Mouse (Mus musculus): ENCODE data around the gene Hectd4. TPM values are rescaled to one million over a fixed set of nuclear protein-coding genes. Genes with fewer than 3 reads are reported as not detected.
A peak's percentile ranks its signal among the peaks of the same experiment; 100 is the strongest.

Gene Hectd4
- total RNA-seq, 2 experiments from 2014 or later: 21.1 to 24.4 TPM

- intact Hi-C loops (cut with DNase I): no loop called here
- DNase-seq: no peak
Measured at GRCm38 (mm10) chr5:121229182-121229581, 9.2 kb downstream of the Hectd4 start.

GRCm38 (mm10) chr5:121230811-121231210 lies 10.8 kb downstream of the Hectd4 start:
- DNase-seq: no peak
- intact Hi-C loops (cut with DNase I): no loop called here

GRCm38 (mm10) chr5:121232789-121233188 lies 12.8 kb downstream of the Hectd4 start:
- intact Hi-C loops (cut with DNase I): no loop called here
- DNase-seq: no peak

- intact Hi-C loops (cut with DNase I): no loop called here
- no peak for DNase-seq
Measured at GRCm38 (mm10) chr5:121233726-121234125, 13.7 kb downstream of the Hectd4 start.

- DNase-seq: no peak
- intact Hi-C loops (cut with DNase I): no loop called here
Measured at GRCm38 (mm10) chr5:121236171-121236570, 16.2 kb downstream of the Hectd4 start.

GRCm38 (mm10) chr5:121238208-121238607 lies 18.2 kb downstream of the Hectd4 start:
- intact Hi-C loops (cut with DNase I): no loop called here
- no peak for DNase-seq

- intact Hi-C loops (cut with DNase I): no loop called here
- no peak for DNase-seq
Measured at GRCm38 (mm10) chr5:121239846-121240245, 19.8 kb downstream of the Hectd4 start.

- intact Hi-C loops (cut with DNase I): no loop called here
- no peak for DNase-seq
Measured at GRCm38 (mm10) chr5:121241182-121241581, 21.2 kb downstream of the Hectd4 start.

- intact Hi-C loops (cut with DNase I): no loop called here
- no peak for DNase-seq
Measured at GRCm38 (mm10) chr5:121242261-121242660, 22.2 kb downstream of the Hectd4 start.

GRCm38 (mm10) chr5:121242701-121243100 lies 22.7 kb downstream of the Hectd4 start:
- DNase-seq: no peak
- intact Hi-C loops (cut with DNase I): no loop called here

- DNase-seq: no peak
- intact Hi-C loops (cut with DNase I): no loop called here
Measured at GRCm38 (mm10) chr5:121243676-121244364, 23.8 kb downstream of the Hectd4 start.

- intact Hi-C loops (cut with DNase I): no loop called here
- no peak for DNase-seq
Measured at GRCm38 (mm10) chr5:121244365-121244731, 24.3 kb downstream of the Hectd4 start.

GRCm38 (mm10) chr5:121245201-121245600 lies 25.2 kb downstream of the Hectd4 start:
- DNase-seq: no peak
- intact Hi-C loops (cut with DNase I): no loop called here

GRCm38 (mm10) chr5:121248766-121249394 lies 28.9 kb downstream of the Hectd4 start:
- intact Hi-C loops (cut with DNase I): no loop called here
- no peak for DNase-seq

GRCm38 (mm10) chr5:121249693-121250092 lies 29.7 kb downstream of the Hectd4 start:
- intact Hi-C loops (cut with DNase I): no loop called here
- DNase-seq: no peak

GRCm38 (mm10) chr5:121251813-121252212 lies 31.8 kb downstream of the Hectd4 start:
- intact Hi-C loops (cut with DNase I): no loop called here
- DNase-seq: peak; percentile 38

- DNase-seq: no peak
- intact Hi-C loops (cut with DNase I): no loop called here
Measured at GRCm38 (mm10) chr5:121253816-121254497, 33.9 kb downstream of the Hectd4 start.

- no peak for DNase-seq
- intact Hi-C loops (cut with DNase I): no loop called here
Measured at GRCm38 (mm10) chr5:121254977-121255376, 35.0 kb downstream of the Hectd4 start.

GRCm38 (mm10) chr5:121261806-121262205 lies 41.8 kb downstream of the Hectd4 start:
- intact Hi-C loops (cut with DNase I): loop anchor here (10.0 kb wide), 1 partner anchor 307 kb away; no protein-coding TSS in a partner anchor

GRCm38 (mm10) chr5:121262415-121262814 lies 42.4 kb downstream of the Hectd4 start:
- intact Hi-C loops (cut with DNase I): loop anchor here (10.0 kb wide), 1 partner anchor 308 kb away; no protein-coding TSS in a partner anchor

More at GRCm38 (mm10) chr5:121261806-121262205, 41.8 kb downstream of the Hectd4 start:
- DNase-seq: no peak

GRCm38 (mm10) chr5:121264593-121264992 lies 44.6 kb downstream of the Hectd4 start:
- DNase-seq: no peak

More at GRCm38 (mm10) chr5:121262415-121262814, 42.4 kb downstream of the Hectd4 start:
- no peak for DNase-seq

More at GRCm38 (mm10) chr5:121264593-121264992, 44.6 kb downstream of the Hectd4 start:
- intact Hi-C loops (cut with DNase I): loop anchor here (10.0 kb wide), 1 partner anchor 310 kb away; no protein-coding TSS in a partner anchor

Measured in heart, postnatal 36 days (tissue).